Mouse (Mus musculus): Measurements from ENCODE around the gene Wnt4.

Gene Wnt4

GRCm38 (mm10) chr4:137281273-137281672, 4.0 kb downstream of the Wnt4 start:
- DNase-seq, result no peak

DNA sequence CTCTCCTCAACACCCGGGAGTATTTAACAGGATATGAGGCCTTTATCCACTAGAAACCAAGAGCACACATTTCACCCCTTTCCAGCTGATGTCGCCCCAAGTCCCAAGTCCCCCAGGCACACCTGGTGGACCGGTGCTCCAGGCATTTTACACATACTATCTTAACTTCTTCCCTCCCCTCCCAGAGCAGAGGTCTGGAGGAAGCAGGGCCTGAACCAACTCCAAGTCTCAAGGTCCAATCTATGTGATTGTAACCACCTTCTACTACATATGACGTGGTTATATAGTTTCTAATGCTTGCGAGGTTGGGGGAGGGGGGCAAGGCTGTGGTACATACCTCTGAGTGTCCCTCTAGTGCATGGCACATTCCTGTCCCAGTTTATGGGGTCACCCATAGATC, 4.8 kb downstream of the Wnt4 start:
- DNase-seq, result no peak

- no peak for DNase-seq
Measured at GRCm38 (mm10) chr4:137282584-137283406, 5.5 kb downstream of the Wnt4 start.

DNA sequence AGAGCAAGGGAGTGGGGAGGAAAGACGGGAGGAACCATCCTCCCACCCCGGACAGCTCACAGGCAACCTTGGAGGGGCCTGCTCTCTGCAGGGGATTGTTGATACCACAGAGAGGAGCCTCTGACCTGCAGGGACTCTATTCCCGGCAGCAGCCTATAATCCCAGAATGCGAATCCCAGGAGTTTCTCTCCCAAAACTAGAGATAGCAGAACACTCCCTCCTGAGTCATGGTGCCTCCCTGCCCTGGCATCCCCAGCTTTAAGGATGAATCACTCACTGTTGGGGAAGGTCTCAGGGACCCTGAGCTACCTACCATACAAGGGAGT, 6.1 kb downstream of the Wnt4 start:
- DNase-seq, result no peak

DNA sequence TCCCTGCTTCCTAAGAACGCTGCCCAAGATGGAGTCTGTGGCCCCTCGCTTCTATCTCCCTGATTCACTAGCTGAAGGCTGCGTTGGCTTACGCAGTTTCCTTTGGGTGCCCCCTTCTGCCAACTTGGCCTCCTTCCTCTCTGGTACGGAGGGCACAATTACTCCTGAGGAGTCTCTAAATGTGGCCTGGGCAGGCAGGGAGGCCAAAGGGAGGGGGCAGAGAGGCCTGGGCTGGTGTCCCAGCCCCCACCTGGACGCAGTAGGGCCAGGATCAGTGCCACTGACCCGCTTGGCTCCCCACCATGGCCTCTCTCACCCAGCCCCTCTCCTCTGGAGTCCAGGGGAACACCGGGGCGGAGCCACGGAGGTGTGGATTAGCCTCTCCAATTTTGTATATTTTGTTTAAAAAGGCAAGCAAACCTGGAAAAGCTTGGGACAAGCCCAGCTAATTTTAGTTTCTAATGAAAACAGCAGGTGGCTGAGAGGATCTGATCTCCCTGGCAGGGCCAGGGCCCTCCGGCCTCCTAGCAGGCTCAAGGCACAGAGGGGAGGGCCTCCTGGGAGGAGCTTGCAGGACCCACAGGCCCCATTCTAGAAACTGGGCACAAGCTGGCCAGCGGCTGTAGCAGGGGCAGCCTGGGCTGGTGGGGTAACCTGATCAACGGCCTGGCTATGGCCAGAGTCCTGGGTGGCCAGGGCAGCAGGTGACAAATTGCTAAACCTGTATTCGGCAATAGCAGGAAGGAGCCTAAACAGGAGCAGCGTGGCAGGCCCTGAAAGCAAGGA, 8.8 kb downstream of the Wnt4 start:
- no peak for DNase-seq

- no peak for DNase-seq
Measured at GRCm38 (mm10) chr4:137286662-137286953, 9.3 kb downstream of the Wnt4 start.

- peak; percentile 49 to 67 for DNase-seq
Measured at GRCm38 (mm10) chr4:137287206-137287605, 9.9 kb downstream of the Wnt4 start.

DNA sequence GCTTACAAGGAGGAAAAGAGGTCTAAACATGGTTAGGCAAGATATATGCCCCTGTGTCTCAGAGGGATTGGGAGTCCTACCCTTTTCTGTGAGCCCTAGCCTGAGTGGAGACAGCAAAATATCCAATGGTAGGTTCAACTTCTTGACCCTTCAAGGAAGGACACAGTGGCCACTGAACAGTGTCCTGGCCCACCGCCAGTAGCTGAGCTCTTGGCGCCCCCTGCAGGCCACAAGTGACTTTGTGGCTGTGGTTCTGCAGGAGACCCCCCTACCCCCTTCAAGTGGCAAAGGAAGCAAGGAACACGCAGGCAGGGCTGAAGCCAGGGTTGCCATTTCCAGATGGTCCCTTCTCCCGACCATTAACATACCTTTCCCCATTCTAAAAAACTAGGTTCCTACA, 10.5 kb downstream of the Wnt4 start:
- DNase-seq, result peak; percentile 70 to 83

- no peak for DNase-seq
Measured at GRCm38 (mm10) chr4:137289701-137290100, 12.4 kb downstream of the Wnt4 start.

GRCm38 (mm10) chr4:137290250-137290649, 13.0 kb downstream of the Wnt4 start:
- peak; percentile 68 to 82 for DNase-seq

GRCm38 (mm10) chr4:137292625-137293024, 15.3 kb downstream of the Wnt4 start:
- DNase-seq, result no peak

- no peak for DNase-seq
Measured at GRCm38 (mm10) chr4:137294032-137294431, 16.7 kb downstream of the Wnt4 start.

DNA sequence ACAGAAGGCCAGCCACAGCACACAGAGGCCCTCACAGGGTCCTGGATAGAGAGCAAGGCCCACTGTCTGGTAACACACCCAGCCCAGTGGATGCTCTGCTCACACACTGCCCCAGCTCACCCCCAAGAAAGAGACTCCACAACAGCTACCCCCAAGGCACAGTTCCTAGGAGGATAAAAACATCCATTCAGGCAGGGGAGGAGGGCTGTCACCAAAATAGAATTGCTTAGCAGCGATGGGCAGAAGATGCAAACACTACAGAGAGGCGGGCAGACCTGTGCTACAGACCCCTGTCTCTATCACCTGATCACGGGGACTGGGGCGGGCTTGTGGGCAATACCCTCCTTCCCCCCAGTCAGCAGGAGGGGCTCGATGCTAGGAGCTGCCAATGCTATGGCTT, 17.2 kb downstream of the Wnt4 start:
- no peak for DNase-seq

DNA sequence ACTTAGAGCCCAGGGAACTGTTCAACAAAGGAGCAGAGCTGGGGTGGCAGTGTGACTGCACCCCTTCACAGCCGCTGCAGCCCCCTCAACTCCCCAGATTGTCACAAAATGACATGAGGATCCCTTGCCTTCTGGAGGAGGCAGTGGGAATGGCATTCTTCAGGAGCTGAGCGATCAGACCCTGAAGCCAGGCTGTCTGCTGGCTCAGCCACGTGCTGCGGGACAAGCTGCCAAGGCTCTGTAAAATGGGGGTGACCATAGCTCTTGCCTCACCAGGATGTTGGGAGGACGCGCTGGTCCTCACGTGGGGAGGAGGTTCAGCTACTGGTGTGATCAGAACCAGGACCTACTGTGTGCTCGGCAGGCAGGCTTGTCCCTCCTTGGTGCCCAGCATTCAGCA, 17.7 kb downstream of the Wnt4 start:
- DNase-seq, result peak in 1 of 2 experiments; percentile 55

DNA sequence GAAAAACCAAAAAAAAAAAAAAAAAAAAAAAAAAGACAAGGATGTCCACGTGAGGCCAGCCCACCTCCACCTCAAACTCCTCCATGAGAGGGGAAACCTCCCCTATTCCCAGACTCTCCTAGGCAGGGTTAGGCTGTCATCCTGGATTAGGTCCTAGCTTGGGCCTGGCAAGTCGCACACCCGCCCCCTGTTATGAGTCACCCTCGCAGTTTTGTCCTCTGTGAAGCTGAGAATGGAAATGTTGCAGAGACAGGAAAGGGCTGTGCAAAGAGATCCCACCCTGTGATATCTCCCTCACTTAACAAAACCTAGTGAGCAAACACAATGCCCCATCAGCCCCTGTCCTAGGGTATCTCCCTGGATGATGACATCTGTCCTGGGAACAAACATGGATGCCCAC, 20.3 kb downstream of the Wnt4 start:
- DNase-seq, result no peak

GRCm38 (mm10) chr4:137298406-137298805, 21.1 kb downstream of the Wnt4 start:
- no peak for DNase-seq

GRCm38 (mm10) chr4:137300227-137300626, 22.9 kb downstream of the Wnt4 start:
- no peak for DNase-seq

DNA sequence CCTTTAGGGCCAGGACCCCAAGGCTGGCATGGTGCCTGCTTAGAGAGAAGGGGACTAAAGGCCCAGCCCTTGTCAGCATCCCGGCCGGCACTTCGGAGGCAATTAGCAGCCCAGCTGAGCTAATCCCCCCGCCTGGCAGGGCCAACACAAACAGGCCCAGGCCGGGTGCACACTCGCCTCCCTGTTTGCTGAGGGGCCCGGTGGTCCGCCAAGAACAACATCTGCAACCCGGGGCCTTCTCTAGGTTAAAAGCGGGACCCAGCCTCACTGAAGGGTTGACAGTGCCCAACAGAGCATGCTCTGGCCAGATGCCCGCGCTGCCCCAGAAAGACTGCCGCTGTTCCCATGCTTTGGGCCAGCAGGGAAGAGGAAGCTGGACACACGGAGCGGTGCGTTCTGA, 24.3 kb downstream of the Wnt4 start:
- peak; percentile 42 to 57 for DNase-seq

GRCm38 (mm10) chr4:137304106-137304505, 26.8 kb downstream of the Wnt4 start:
- DNase-seq, result no peak

DNA sequence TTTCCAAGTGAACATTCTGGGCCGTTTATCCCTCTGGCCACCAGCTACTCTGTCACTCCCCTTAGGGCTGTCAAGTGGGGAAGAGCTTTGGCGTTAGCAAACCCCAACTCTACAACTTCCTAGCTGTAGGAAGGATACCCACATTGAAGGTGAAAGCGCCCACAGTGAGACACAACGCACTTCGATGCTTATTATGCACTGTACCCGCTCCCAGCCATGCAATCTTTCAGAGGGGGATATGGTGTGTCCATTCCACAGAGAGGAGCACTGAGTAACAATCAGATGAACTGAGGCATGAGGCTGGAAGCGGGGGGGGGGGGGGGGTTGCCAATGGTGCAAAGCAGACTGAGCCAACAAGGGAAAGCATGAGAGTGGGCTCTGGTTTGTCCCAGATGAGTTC, 27.8 kb downstream of the Wnt4 start:
- no peak for DNase-seq

DNA sequence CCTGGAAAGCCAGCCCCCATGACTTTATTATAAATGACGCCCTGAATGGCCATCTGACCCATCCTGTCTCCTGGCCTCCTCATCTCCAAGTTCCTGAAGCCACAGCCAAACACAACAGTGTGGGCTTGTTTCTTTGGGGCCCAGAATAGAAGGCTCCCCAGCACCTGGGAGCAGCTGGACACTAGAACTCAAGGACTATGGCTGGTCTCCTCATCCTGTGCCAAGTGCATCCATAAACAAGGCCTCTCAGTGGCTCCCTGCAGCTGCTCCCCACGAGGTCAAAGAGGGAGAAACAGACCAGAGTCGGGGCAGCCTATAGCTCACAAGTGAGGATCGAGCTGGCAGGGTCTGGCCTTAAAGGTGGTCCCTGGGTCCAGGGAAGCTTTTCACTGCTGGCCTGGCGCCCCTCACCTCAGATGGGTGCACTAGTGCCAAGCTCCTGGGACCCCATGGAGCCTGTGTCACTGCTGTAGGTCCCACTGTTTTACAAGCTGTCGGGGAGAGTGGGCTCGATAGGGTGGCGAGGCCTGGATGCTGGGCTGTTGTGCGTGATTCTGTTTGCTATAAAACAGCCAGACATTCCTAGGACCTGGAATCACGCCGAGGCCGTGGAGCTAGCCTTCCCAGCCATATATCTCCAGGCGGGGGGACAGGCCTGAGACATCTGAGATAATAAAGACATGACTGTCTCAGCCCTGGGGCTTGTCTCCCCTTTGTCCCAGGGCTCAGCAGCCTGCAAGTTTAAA, 28.7 kb downstream of the Wnt4 start:
- peak in 1 of 2 experiments; percentile 45 for DNase-seq

GRCm38 (mm10) chr4:137306577-137306888, 29.2 kb downstream of the Wnt4 start:
- DNase-seq, result no peak

- no peak for DNase-seq
Measured at GRCm38 (mm10) chr4:137306991-137307706, 29.9 kb downstream of the Wnt4 start.

Measured in cerebellum, postnatal 14 days (tissue).